Mouse (Mus musculus) embryonic stem cell, embryonic (primary cell): ENCODE results near the gene Kdm2b.

Source experiments
- CTCF ChIA-PET, 4 experiments: fragments of 300-600 bp in 2 of 4; fragments of 350-600 bp in 2 of 4; sonication (Branson Sonifier 250); formaldehyde crosslinking; loops; one replicate each; lab custom pipeline; 2022; ENCODE audit warnings: inconsistent platforms in 2 of 4; lab: Charles Lee
- POLR2A ChIA-PET, 4 experiments: fragments of 300-600 bp in 2 of 4; fragments of 350-600 bp in 2 of 4; sonication (Branson Sonifier 250); formaldehyde crosslinking; loops; one replicate each; lab custom pipeline; 2022; ENCODE audit warnings: antibody characterized with exemption in 4 of 4, inconsistent platforms in 1 of 4; lab: Charles Lee

Kdm2b gene

GRCm38 (mm10) chr5:122994303-122994846, 4.8 kb upstream of the Kdm2b start:
- ChIA-PET POLR2A (interaction anchor here (0.6 to 6.6 kb wide), 12 partner anchors 9 to 264 kb away, joined by 3 to 50 read pairs (median 4); partner anchors contain the start of gene Orai1 (in 3 of the 4)), CTCF (interaction anchor here in 3 of 4 experiments (0.7 to 1.7 kb wide), 7 partner anchors 10 to 884 kb away, joined by 3 to 5 read pairs (median 4); partner anchors contain the start of gene Orai1 (in 2 of the 3))

DNA sequence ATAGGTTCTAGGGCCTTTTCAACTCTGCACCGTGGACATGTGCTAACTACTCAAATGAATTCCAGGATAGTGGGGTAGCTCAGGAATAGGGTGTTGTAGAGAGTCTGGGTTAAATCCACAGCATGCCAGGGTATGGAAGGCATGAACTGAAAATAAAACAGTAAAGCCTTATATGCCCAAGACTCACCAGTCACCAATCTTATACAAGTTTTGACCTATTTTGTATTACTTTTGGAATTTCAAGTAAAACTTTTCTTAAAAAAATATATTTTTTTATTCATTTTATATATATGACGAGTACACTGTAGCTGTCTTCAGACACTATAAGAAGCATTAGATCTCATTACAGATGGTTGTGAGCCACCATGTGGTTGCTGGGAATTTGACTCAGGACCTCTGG, 4.2 kb upstream of the Kdm2b start:
- POLR2A ChIA-PET = interaction anchor here in 3 of 4 experiments (0.6 to 6.6 kb wide), 7 partner anchors 10 to 659 kb away, joined by 3 to 50 read pairs (median 6); partner anchors contain the start of gene Orai1 (in 3 of the 3)
- CTCF ChIA-PET = no interaction called here

DNA sequence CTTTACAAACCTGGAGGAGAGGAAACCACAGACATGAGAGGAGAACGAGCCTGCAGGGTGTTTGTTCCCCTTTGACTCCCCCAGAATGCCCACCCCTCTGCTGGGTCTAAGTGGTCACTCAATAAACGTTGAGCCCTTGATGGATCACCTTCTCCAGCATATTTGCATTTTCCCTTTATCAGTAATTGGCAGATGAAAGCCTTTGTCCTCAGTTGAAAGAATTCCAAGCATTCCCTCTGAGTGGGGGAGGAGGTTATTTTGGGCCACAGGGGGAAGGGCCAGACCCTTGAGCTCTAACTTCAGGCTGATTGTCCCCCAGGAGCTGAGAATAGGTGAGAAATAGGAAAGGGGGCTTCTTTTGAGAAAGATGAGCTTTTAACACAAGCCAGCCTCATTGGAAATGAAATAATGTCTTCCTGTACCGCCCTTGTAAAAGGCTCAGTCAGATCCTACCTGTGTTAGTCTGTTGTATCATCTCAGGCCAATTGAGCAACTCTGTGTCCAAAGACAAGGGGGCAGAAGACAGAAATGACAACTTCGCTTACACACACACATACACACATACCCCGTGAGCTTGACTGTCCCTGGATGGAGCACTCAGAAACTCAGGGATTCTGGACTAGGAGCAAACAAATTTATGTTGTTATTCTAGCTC, 1.9 kb upstream of the Kdm2b start:
- ChIA-PET CTCF (interaction anchor here in 2 of 4 experiments (0.5 to 1.0 kb wide), 4 partner anchors 17 to 167 kb away, joined by 3 to 4 read pairs (median 3); no protein-coding TSS in a partner anchor), POLR2A (interaction anchor here (0.7 to 6.6 kb wide), 19 partner anchors 9 to 146 kb away, joined by 3 to 50 read pairs (median 4); partner anchors contain the start of gene Orai1 (in 3 of the 4))

- POLR2A ChIA-PET = interaction anchor here in 3 of 4 experiments (0.6 to 4.7 kb wide), 7 partner anchors 22 to 147 kb away, joined by 4 to 43 read pairs (median 6); partner anchors contain the start of gene Orai1 (in 2 of the 3)
- CTCF ChIA-PET = interaction anchor here in 1 of 4 experiments (1.0 kb wide), 1 partner anchor 167 kb away, joined by 4 read pairs; no protein-coding TSS in a partner anchor
Measured at GRCm38 (mm10) chr5:122990411-122991160, 963 bp upstream of the Kdm2b start.

- ChIA-PET POLR2A (interaction anchor here in 3 of 4 experiments (0.5 to 4.7 kb wide), 34 partner anchors 8 to 356 kb away, joined by 3 to 43 read pairs (median 4); partner anchors contain the start of gene Orai1 (in 3 of the 3)), CTCF (interaction anchor here in 3 of 4 experiments (0.5 to 1.6 kb wide), 14 partner anchors 14 to 1044 kb away, joined by 3 to 7 read pairs (median 3); partner anchors contain the start of genes Orai1 (in 1 of the 3) and Tmem120b (in 1 of the 3))
Measured at GRCm38 (mm10) chr5:122989001-122989525, 560 bp downstream of the Kdm2b start.

DNA sequence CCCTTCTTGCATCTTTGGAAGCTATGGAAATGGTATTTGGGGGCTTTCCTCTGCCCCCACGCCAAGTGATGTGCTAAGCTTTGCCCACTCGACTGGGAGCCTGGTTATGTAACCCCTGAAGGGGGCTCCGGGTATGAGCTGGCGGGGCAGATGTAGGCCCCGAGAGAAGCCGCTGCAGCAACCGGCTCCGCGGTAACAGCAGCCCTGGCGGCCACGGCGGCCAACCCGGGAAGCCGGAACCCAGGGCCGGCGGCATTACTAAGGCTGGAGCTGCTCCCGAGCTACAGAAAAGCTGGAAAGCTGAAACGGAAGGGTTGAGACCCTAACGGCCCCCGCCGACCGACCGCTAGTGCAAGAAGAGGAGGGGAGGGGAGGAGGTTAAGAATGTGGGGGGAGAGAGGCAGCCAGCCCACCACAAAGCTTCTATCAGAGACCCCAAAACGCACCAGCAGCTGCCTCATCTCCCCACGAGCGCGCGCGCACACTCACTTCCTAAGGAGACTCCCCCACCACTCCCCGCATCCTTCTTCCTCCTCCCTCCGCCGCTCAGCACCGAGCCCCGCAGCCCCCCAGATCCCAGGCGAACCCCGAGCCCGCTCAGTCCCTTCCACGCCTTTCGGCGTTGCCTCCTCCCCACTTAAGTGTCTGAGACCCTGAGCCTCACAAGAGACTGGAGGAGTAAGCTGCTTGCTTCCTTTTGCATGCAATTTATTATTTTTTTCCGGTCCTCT, 1.4 kb downstream of the Kdm2b start:
- POLR2A ChIA-PET = interaction anchor here (0.5 to 4.7 kb wide), 42 partner anchors 8 to 280 kb away, joined by 3 to 43 read pairs (median 4); partner anchors contain the start of gene Orai1 (in 3 of the 4)
- CTCF ChIA-PET = interaction anchor here (0.5 to 2.0 kb wide), 16 partner anchors 13 to 1043 kb away, joined by 3 to 10 read pairs (median 4); partner anchors contain the start of gene Orai1 (in 2 of the 4)

DNA sequence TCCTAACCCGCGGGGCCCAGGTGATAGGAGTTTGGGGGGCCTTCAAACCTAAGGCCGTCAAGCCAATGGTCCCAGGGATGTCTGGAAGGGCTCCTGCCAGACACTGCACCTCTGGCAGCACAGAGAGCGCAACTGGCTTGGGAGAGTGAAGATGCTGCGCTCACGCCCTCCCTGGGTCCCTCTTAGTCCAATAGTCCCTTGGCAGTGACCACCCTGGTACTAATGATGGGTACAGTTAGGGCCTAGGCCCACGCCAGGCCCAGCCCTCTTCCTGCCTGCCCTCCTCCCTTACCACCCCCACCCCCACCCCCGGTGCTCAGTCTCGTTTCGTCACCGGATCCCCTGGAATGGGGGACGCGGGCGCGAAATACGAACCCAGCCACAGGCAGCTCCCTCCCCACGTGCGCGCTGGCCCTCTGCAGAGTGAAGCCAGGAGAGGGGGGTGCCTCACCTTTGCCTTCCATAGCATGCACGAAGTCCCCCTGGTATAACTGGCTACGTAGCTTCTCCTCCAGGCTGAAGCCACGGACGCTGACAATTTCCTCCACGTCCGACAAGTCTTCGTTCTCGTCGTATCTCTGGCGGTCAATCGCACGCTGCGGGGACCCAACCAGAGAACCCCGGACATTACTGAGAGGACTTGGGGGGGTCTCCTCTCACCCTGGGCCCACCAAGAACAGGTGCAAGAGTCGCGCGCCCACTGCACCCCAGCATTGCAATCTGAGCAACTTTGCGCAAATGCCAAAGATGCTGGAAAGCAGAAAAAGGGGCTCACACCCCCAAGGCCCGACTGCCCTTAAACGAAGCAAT, 2.2 kb downstream of the Kdm2b start:
- ChIA-PET CTCF (interaction anchor here in 3 of 4 experiments (0.5 to 2.0 kb wide), 11 partner anchors 13 to 163 kb away, joined by 3 to 10 read pairs (median 4); partner anchors contain the start of gene Orai1 (in 2 of the 3)), POLR2A (interaction anchor here (0.6 to 4.7 kb wide), 37 partner anchors 7 to 165 kb away, joined by 3 to 43 read pairs (median 4); partner anchors contain the start of gene Orai1 (in 3 of the 4))

DNA sequence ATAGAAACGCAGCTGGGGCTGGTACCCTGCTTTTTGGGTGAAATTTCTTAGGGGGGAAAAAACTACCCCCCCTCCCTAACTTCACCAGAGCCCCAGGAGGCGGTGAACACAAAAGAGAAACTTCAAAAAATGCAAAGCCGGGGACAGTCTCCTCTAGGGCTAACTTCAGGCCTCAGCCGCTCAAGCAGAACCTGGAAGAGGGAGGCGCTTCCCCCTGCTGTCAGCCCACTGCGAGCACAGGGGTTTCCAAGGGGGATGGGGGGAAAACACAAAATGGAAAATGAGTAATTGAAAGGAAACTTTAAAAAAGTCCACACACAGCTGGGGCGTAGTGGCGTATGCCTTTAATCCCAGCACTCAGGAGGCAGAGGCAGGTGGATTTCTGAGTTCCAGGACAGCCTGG, 3.5 kb downstream of the Kdm2b start:
- CTCF ChIA-PET = interaction anchor here in 2 of 4 experiments (0.6 to 2.0 kb wide), 5 partner anchors 18 to 356 kb away, joined by 4 to 10 read pairs (median 5); partner anchors contain the start of gene Orai1 (in 1 of the 2)
- POLR2A ChIA-PET = interaction anchor here (0.5 to 4.7 kb wide), 20 partner anchors 9 to 153 kb away, joined by 3 to 43 read pairs (median 4); partner anchors contain the start of gene Orai1 (in 2 of the 4)

GRCm38 (mm10) chr5:122985276-122985675, 4.3 kb downstream of the Kdm2b start:
- ChIA-PET CTCF (interaction anchor here in 3 of 4 experiments (0.5 to 1.1 kb wide), 5 partner anchors 17 to 883 kb away, joined by 3 to 7 read pairs (median 3); no protein-coding TSS in a partner anchor), POLR2A (interaction anchor here (0.5 to 4.1 kb wide), 17 partner anchors 8 to 153 kb away, joined by 3 to 14 read pairs (median 4); partner anchors contain the start of gene Orai1 (in 2 of the 4))

GRCm38 (mm10) chr5:122984483-122984882, 5.1 kb downstream of the Kdm2b start:
- POLR2A ChIA-PET = interaction anchor here in 3 of 4 experiments (0.6 to 4.1 kb wide), 13 partner anchors 9 to 319 kb away, joined by 3 to 12 read pairs (median 4); partner anchors contain the start of genes Orai1 (in 2 of the 3) and Morn3 (in 1 of the 3)
- CTCF ChIA-PET = interaction anchor here (0.5 to 1.4 kb wide), 8 partner anchors 11 to 1139 kb away, joined by 3 to 11 read pairs (median 3); no protein-coding TSS in a partner anchor

GRCm38 (mm10) chr5:122978970-122979369, 10.7 kb downstream of the Kdm2b start:
- POLR2A ChIA-PET = interaction anchor here in 1 of 4 experiments (1.3 kb wide), 1 partner anchor 54 kb away, joined by 4 read pairs; no protein-coding TSS in a partner anchor
- CTCF ChIA-PET = interaction anchor here in 2 of 4 experiments (1.7 to 1.8 kb wide), 2 partner anchors 11 to 193 kb away, joined by 3 to 7 read pairs; no protein-coding TSS in a partner anchor

DNA sequence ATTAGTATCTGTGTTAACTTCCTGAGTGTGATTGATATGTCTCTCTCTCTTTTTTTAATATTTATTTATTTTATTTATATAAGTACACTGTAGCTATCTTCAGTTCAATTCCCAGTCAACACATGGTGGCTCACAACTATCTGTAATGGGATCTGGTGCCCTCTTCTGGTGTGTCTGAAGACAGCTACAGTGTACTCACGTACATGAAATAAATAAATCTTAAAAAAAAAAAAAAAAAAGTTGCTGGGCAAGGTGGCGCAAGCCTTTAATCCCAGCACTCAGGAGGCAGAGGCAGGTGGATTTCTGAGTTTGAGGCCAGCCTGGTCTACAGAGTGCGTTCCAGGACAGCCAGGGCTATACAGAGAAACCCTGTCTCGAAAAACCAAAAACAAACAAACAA, 14.9 kb downstream of the Kdm2b start:
- CTCF ChIA-PET = interaction anchor here in 3 of 4 experiments (0.5 to 0.8 kb wide), 8 partner anchors 10 to 284 kb away, joined by 3 to 8 read pairs (median 4); no protein-coding TSS in a partner anchor
- POLR2A ChIA-PET = interaction anchor here in 3 of 4 experiments (0.6 to 1.6 kb wide), 10 partner anchors 10 to 619 kb away, joined by 3 to 5 read pairs (median 4); partner anchors contain the start of gene Setd1b (in 1 of the 3)

- POLR2A ChIA-PET = no interaction called here
- CTCF ChIA-PET = interaction anchor here in 1 of 4 experiments (0.5 kb wide), 1 partner anchor 8 kb away, joined by 3 read pairs; no protein-coding TSS in a partner anchor
Measured at GRCm38 (mm10) chr5:122972116-122972515, 17.5 kb downstream of the Kdm2b start.

- CTCF ChIA-PET = interaction anchor here in 1 of 4 experiments (0.5 kb wide), 1 partner anchor 9 kb away, joined by 3 read pairs; no protein-coding TSS in a partner anchor
- POLR2A ChIA-PET = no interaction called here
Measured at GRCm38 (mm10) chr5:122971438-122971837, 18.2 kb downstream of the Kdm2b start.

DNA sequence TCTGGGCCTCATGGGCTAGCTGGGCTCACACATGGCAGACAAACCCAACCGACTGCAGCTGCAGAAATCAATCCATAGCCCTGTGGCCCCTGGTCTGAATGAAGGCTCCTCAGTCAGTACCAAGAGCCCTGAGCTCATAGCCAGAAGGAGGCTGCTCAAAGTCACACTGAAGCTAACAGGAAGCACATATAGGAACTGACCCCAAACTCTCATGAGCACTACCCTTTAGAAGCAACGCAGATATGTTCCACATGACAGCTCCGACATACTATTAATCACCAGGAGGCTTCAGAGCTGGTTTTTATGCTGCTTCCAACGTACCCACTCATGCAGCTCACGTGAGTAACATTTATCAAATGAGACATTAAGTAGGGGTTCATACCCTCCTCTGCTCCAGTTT, 19.6 kb downstream of the Kdm2b start:
- POLR2A ChIA-PET = interaction anchor here in 3 of 4 experiments (0.6 to 1.2 kb wide), 5 partner anchors 12 to 114 kb away, joined by 3 to 4 read pairs (median 4); partner anchors contain the start of gene Orai1 (in 1 of the 3)
- CTCF ChIA-PET = interaction anchor here in 2 of 4 experiments (1.3 to 3.5 kb wide), 3 partner anchors 45 to 91 kb away, joined by 3 to 48 read pairs (median 4); no protein-coding TSS in a partner anchor
